Mouse (Mus musculus) cerebellum, postnatal 4 days (tissue): ENCODE results near the gene Cfap97.
"Not testable (repeated sequence)": the region's sequence is repeated elsewhere in the genome, so short reads cannot be mapped to it uniquely, and the experiment has no call there.

ENCODE experiments used
- DNase-seq, 2 experiments: peaks; one replicate each; pipeline ENCODE4 v3.0.0; 2022; ENCODE audit warnings: low spot score in 2 of 2, mixed read lengths in 1 of 2

Cfap97 gene

GRCm38 (mm10) chr8:46225501-46225900 lies 73.9 kb downstream of the Cfap97 start:
- DNase-seq, result no peak

- no peak for DNase-seq
Measured at GRCm38 (mm10) chr8:46226622-46227021, 75.1 kb downstream of the Cfap97 start.

GRCm38 (mm10) chr8:46231968-46232367 lies 80.4 kb downstream of the Cfap97 start:
- DNase-seq, result not testable (repeated sequence)

- DNase-seq, result no peak
Measured at GRCm38 (mm10) chr8:46232798-46233197, 81.2 kb downstream of the Cfap97 start.

- DNase-seq, result no peak
Measured at GRCm38 (mm10) chr8:46234736-46235135, 83.2 kb downstream of the Cfap97 start.

GRCm38 (mm10) chr8:46236441-46237223 lies 85.1 kb downstream of the Cfap97 start:
- no peak for DNase-seq

GRCm38 (mm10) chr8:46241568-46242374 lies 90.2 kb downstream of the Cfap97 start:
- peak; percentile 60 to 78 for DNase-seq

- no peak for DNase-seq
Measured at GRCm38 (mm10) chr8:46242946-46243345, 91.4 kb downstream of the Cfap97 start.
